Mouse (Mus musculus) embryonic facial prominence, embryonic 14.5 days (tissue): ENCODE results near the gene Gng7. TPM values are rescaled to one million over a fixed set of nuclear protein-coding genes. Genes with fewer than 3 reads are reported as not detected.

Source experiments
- ATAC-seq: fragments of 200-750 bp; cut with Nextera tagmentation; 2 replicates; pipeline ENCODE4 v1.8.0; 2017; ENCODE audit warnings: low read depth, moderate number of reproducible peaks, moderate TSS enrichment
- DNase-seq: peaks from one replicate; pipeline ENCODE4 v3.0.0-alpha.2; 2015; ENCODE audit warnings: low spot score
- H3K27ac ChIP-seq: fragments of 300-500 bp; sonication (generic); replicated peaks from 2 replicates; pipeline ENCODE4 v1.5.1; 2014; ENCODE audit warnings: low read depth, mild to moderate bottlenecking, low read length, moderate library complexity
- H3K27me3 ChIP-seq: fragments of 300-500 bp; sonication (generic); replicated peaks from 2 replicates; pipeline ENCODE4 v1.6.1; 2014; ENCODE audit warnings: low read length; ENCODE audit not compliant: control insufficient read depth, insufficient read depth
- H3K36me3 ChIP-seq: fragments of 300-500 bp; sonication (generic); 2 replicates; pipeline ENCODE4 v1.6.1; 2014; ENCODE audit warnings: low read length, mixed read lengths; ENCODE audit not compliant: control insufficient read depth, insufficient read depth
- H3K4me1 ChIP-seq: fragments of 300-500 bp; sonication (generic); 2 replicates; pipeline ENCODE4 v1.6.1; 2014; ENCODE audit warnings: antibody characterized with exemption, low read length; ENCODE audit not compliant: control insufficient read depth, insufficient read depth
- H3K4me2 ChIP-seq: fragments of 300-500 bp; sonication (generic); 2 replicates; pipeline ENCODE4 v1.6.1; 2014; ENCODE audit warnings: low read depth, mild to moderate bottlenecking, low read length, moderate library complexity, mixed read lengths
- H3K4me3 ChIP-seq: fragments of 300-500 bp; sonication (generic); 2 replicates; pipeline ENCODE4 v1.5.1; 2014; ENCODE audit warnings: low read depth, mild to moderate bottlenecking, low read length
- H3K9ac ChIP-seq: fragments of 300-500 bp; sonication (generic); 2 replicates; pipeline ENCODE4 v1.6.1; 2014; ENCODE audit warnings: low read depth, mild to moderate bottlenecking, low read length, moderate library complexity, mixed read lengths
- H3K9me3 ChIP-seq: fragments of 300-500 bp; sonication (generic); 2 replicates; pipeline ENCODE4 v1.6.1; 2016; ENCODE audit warnings: low read length; ENCODE audit not compliant: control insufficient read depth
- WGBS: fragments of 180-500 bp; shearing (Covaris S2); extraction: QIAGEN DNeasy Blood & Tissue Kit; methylation state at CpG from one replicate; pipeline ENCODE4 v1.1.7; 2014; 5-methylcytosine and 5-hydroxymethylcytosine counted together
- polyA plus RNA-seq: library from polyadenylated mRNA; unstranded; fragments of >200 nt; fragmentation: Nextera tagmentation; extraction: Ambion mirVana; gene quantifications from 2 replicates; pipeline ENCODE4 v1.2.1, GENCODE M21; 2014

The Gng7 gene
- polyA plus RNA-seq, 1 experiment from 2014 or later, result 5.9 TPM

GRCm38 (mm10) chr10:80931695-80932094 lies 83.0 kb downstream of the Gng7 start:
- Histone ChIP-seq H3K27me3 (peaks cover 15% of the 10 kb centered on the region), H3K4me2 (peak overlapping the region; percentile 94), H3K9ac (peak overlapping the region; percentile 73), H3K9me3 (no peaks in the 10 kb centered on the region), H3K27ac (0 out of 2 replicates have a peak overlapping the region, but pooled peaks have one; percentile 3), H3K36me3 (no peaks in the 10 kb centered on the region), H3K4me1 (peaks cover 59% of the 10 kb centered on the region), H3K4me3 (peak overlapping the region; percentile 63)
- 1% methylated on average over 17 of the region's 26 CpGs for WGBS
- ATAC-seq (no peak), DNase-seq (no peak)

GRCm38 (mm10) chr10:80931153-80931671 lies 83.5 kb downstream of the Gng7 start:
- no peak overlapping the region for H3K27ac ChIP-seq

GRCm38 (mm10) chr10:80930361-80931152 lies 84.2 kb downstream of the Gng7 start:
- WGBS, result 1% methylated on average over 42 of the region's 45 CpGs
- Histone ChIP-seq H3K9ac (peak overlapping the region; percentile 73), H3K27ac (peak overlapping the region; percentile 56; the same call in 1 of the 2 replicates), H3K36me3 (no peaks in the 10 kb centered on the region), H3K4me2 (peak overlapping the region; percentile 94), H3K4me3 (peak overlapping the region; percentile 63), H3K27me3 (peaks cover 15% of the 10 kb centered on the region), H3K4me1 (peaks cover 48% of the 10 kb centered on the region), H3K9me3 (no peaks in the 10 kb centered on the region)
- ATAC-seq (no peak), DNase-seq (peak; percentile 43)

More at GRCm38 (mm10) chr10:80931153-80931671, 83.5 kb downstream of the Gng7 start:
- WGBS, result 3% methylated on average over 5 of the region's 14 CpGs
- peak overlapping the region; percentile 94 for H3K4me2 ChIP-seq
- ATAC-seq (no peak), DNase-seq (peak; percentile 16)
- H3K27me3 ChIP-seq, result peaks cover 15% of the 10 kb centered on the region
- H3K4me3 ChIP-seq, result peak overlapping the region; percentile 63
- no peaks in the 10 kb centered on the region for H3K36me3 ChIP-seq
- no peaks in the 10 kb centered on the region for H3K9me3 ChIP-seq
- peak overlapping the region; percentile 73 for H3K9ac ChIP-seq
- peaks cover 54% of the 10 kb centered on the region for H3K4me1 ChIP-seq

GRCm38 (mm10) chr10:80929299-80930226 lies 85.2 kb downstream of the Gng7 start, which contains the start of gene Gadd45b:
Gadd45b (plus strand) TSS chr10:80930073.
- Histone ChIP-seq H3K9me3 (no peaks in the 10 kb centered on the region), H3K4me2 (peak within 1 kb of the TSS; percentile 94), H3K36me3 (no peaks in the 10 kb centered on the region), H3K4me1 (peaks cover 40% of the 10 kb centered on the region), H3K27ac (peak within 1 kb of the TSS; percentile 93), H3K9ac (peak within 1 kb of the TSS; percentile 73), H3K4me3 (peak within 1 kb of the TSS; percentile 63), H3K27me3 (peaks cover 15% of the 10 kb centered on the region)
- DNase-seq (peak; percentile 100), ATAC-seq (peak; percentile 91)
- WGBS, result under 1% methylated on average over 55 of the region's 56 CpGs

- peak; percentile 37 for ATAC-seq
- peaks cover 33% of the 10 kb centered on the region for H3K4me1 ChIP-seq
- H3K36me3 ChIP-seq, result no peaks in the 10 kb centered on the region
- H3K4me3 ChIP-seq, result peak overlapping the region; percentile 63
- peak overlapping the region; percentile 94 for H3K4me2 ChIP-seq
- 0% methylated on average over 26 of the region's 48 CpGs for WGBS
- peak; percentile 95 for DNase-seq
- peak overlapping the region; percentile 93 for H3K27ac ChIP-seq
- peak overlapping the region; percentile 67 for H3K9ac ChIP-seq
- peaks cover 15% of the 10 kb centered on the region for H3K27me3 ChIP-seq
- H3K9me3 ChIP-seq, result no peaks in the 10 kb centered on the region
Observed at GRCm38 (mm10) chr10:80928586-80929298, 86.0 kb downstream of the Gng7 start.

GRCm38 (mm10) chr10:80925472-80925871 lies 89.3 kb downstream of the Gng7 start:
- WGBS, result 52% methylated on average over 3 of the region's 3 CpGs
- no peak for ATAC-seq
- H3K4me1 ChIP-seq, result peaks cover 9% of the 10 kb centered on the region; the same call in 1 of the 2 replicates
- no peak overlapping the region for H3K27ac ChIP-seq
- no peak overlapping the region for H3K4me3 ChIP-seq
- no peak overlapping the region for H3K4me2 ChIP-seq
- no peaks in the 10 kb centered on the region for H3K36me3 ChIP-seq
- no peaks in the 10 kb centered on the region for H3K9me3 ChIP-seq
- H3K9ac ChIP-seq, result no peak overlapping the region
- H3K27me3 ChIP-seq, result no peaks in the 10 kb centered on the region
- DNase-seq, result no peak

- H3K4me3 ChIP-seq, result peak overlapping the region; percentile 33
- ATAC-seq, result peak; percentile 39; the same call in 1 of the 2 replicates
Observed at GRCm38 (mm10) chr10:80921923-80922322, 92.8 kb downstream of the Gng7 start.

More at GRCm38 (mm10) chr10:80921923-80922322, 92.8 kb downstream of the Gng7 start:
- Histone ChIP-seq H3K27me3 (no peaks in the 10 kb centered on the region), H3K9me3 (no peaks in the 10 kb centered on the region), H3K4me2 (peak overlapping the region; percentile 57), H3K9ac (peak overlapping the region; percentile 55), H3K27ac (0 out of 2 replicates have a peak overlapping the region, but pooled peaks have one; percentile 24), H3K4me1 (peaks cover 9% of the 10 kb centered on the region), H3K36me3 (no peaks in the 10 kb centered on the region)
- DNase-seq, result peak; percentile 87
- 2% methylated on average over 15 of the region's 16 CpGs for WGBS
